Mouse (Mus musculus) forebrain, embryonic 11.5 days (tissue): ENCODE results near the gene Ccl12. TPM values are rescaled to one million over a fixed set of nuclear protein-coding genes. Genes with fewer than 3 reads are reported as not detected.

Experiments used
- ATAC-seq: fragments of 200-750 bp; cut with Nextera tagmentation; replicated peaks from 2 replicates; pipeline ENCODE4 v1.8.0; 2017; ENCODE audit warnings: moderate TSS enrichment; ENCODE audit not compliant: low FRiP score
- DNase-seq: peaks from one replicate; pipeline ENCODE4 v3.0.0-alpha.2; 2017; ENCODE audit warnings: low spot score
- H3K27ac ChIP-seq: fragments of 300-500 bp; sonication (generic); 2 replicates; pipeline ENCODE4 v1.5.1; 2014; ENCODE audit warnings: low read depth, low read length
- H3K27me3 ChIP-seq: fragments of 300-500 bp; sonication (generic); 2 replicates; pipeline ENCODE4 v1.6.1; 2014; ENCODE audit warnings: mild to moderate bottlenecking, low read length, mixed read lengths; ENCODE audit not compliant: control insufficient read depth, insufficient read depth
- H3K36me3 ChIP-seq: fragments of 300-500 bp; sonication (generic); 2 replicates; pipeline ENCODE4 v1.6.1; 2014; ENCODE audit warnings: mild to moderate bottlenecking, low read length, moderate library complexity, mixed read lengths; ENCODE audit not compliant: control insufficient read depth, insufficient read depth
- H3K4me1 ChIP-seq: fragments of 300-500 bp; sonication (generic); replicated peaks from 2 replicates; pipeline ENCODE4 v1.6.1; 2014; ENCODE audit warnings: low read length, mixed read lengths; ENCODE audit not compliant: control insufficient read depth, insufficient read depth
- H3K4me2 ChIP-seq: fragments of 300-500 bp; sonication (generic); 2 replicates; pipeline ENCODE4 v1.6.1; 2014; ENCODE audit warnings: low read depth, mild to moderate bottlenecking, low read length, moderate library complexity, mixed read lengths; ENCODE audit not compliant: severe bottlenecking
- H3K4me3 ChIP-seq: fragments of 300-500 bp; sonication (generic); 2 replicates; pipeline ENCODE4 v1.5.1; 2014; ENCODE audit warnings: low read depth, low read length
- H3K9ac ChIP-seq: fragments of 300-500 bp; sonication (generic); 2 replicates; pipeline ENCODE4 v1.6.1; 2014; ENCODE audit warnings: low read length
- H3K9me3 ChIP-seq: fragments of 300-500 bp; sonication (generic); 2 replicates; pipeline ENCODE4 v1.6.1; 2016; ENCODE audit warnings: low read length, mixed read lengths; ENCODE audit not compliant: control insufficient read depth
- WGBS: fragments of 180-500 bp; shearing (Covaris S2); extraction: QIAGEN DNeasy Blood & Tissue Kit; methylation state at CpG from one replicate; pipeline ENCODE4 v1.1.7; 2014; 5-methylcytosine and 5-hydroxymethylcytosine counted together
- polyA plus RNA-seq: library from polyadenylated mRNA; unstranded; fragments of >200 nt; fragmentation: Nextera tagmentation; extraction: Ambion mirVana; gene quantifications from 2 replicates; pipeline ENCODE4 v1.2.1, GENCODE M21; 2014

The Ccl12 gene
- polyA plus RNA-seq, 1 experiment from 2014 or later: 0.91 TPM

- H3K4me3 ChIP-seq: no peak overlapping the region
- no peaks in the 10 kb centered on the region for H3K9me3 ChIP-seq
- H3K36me3 ChIP-seq: no peaks in the 10 kb centered on the region
- H3K4me2 ChIP-seq: no peak overlapping the region
- H3K27me3 ChIP-seq: no peaks in the 10 kb centered on the region
- H3K27ac ChIP-seq: no peak overlapping the region
- no peak for ATAC-seq
- DNase-seq: no peak
- 63% methylated on average over 6 of the region's 6 CpGs for WGBS
- no peaks in the 10 kb centered on the region for H3K4me1 ChIP-seq
- no peak overlapping the region for H3K9ac ChIP-seq
These were observed 9.0 kb downstream of the Ccl12 start for GRCm38 (mm10) chr11:82110372-82111248.

DNA sequence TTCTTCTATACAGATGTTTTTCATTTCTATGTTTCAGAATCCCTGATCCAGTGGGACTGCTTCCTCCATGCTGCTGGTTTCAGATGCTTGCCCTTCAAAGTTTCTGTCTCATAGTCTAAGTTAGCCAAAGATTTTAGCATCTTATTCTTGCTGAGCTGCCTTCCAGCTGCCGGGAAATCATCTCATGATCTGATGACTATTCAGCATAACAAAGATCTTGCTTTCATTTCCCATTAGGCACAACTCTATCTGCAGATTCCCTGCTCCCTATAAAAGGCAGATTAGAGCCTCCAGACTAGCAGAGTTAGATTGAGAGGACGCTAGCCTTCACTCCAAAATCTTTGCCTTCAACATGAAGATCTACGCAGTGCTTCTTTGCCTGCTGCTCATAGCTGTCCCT is 13.2 kb downstream of the Ccl12 start, which contains the start of gene Ccl8:
Ccl8 (plus strand) TSS at position 301 of the 400 bp plus-strand sequence.
- Histone ChIP-seq H3K4me3 (no peak within 1 kb of the TSS), H3K36me3 (no peaks in the 10 kb centered on the region), H3K4me1 (no peaks in the 10 kb centered on the region), H3K27ac (no peak within 1 kb of the TSS), H3K9me3 (no peaks in the 10 kb centered on the region), H3K4me2 (no peak within 1 kb of the TSS), H3K27me3 (no peaks in the 10 kb centered on the region), H3K9ac (no peak within 1 kb of the TSS)
- 86% methylated on average over 3 of the region's 3 CpGs for WGBS
- DNase-seq (no peak), ATAC-seq (no peak)

- WGBS: 83% methylated on average over 3 of the region's 3 CpGs
- no peak overlapping the region for H3K4me2 ChIP-seq
These were observed 14.4 kb downstream of the Ccl12 start for GRCm38 (mm10) chr11:82116041-82116440.

GRCm38 (mm10) chr11:82132977-82133376 is 31.3 kb downstream of the Ccl12 start:
- no peak overlapping the region for H3K9ac ChIP-seq
- H3K4me1 ChIP-seq: no peaks in the 10 kb centered on the region
- no peak overlapping the region for H3K4me2 ChIP-seq
- ATAC-seq (no peak), DNase-seq (no peak)
- H3K36me3 ChIP-seq: no peaks in the 10 kb centered on the region
- H3K9me3 ChIP-seq: no peaks in the 10 kb centered on the region
- no peak overlapping the region for H3K27ac ChIP-seq
- H3K4me3 ChIP-seq: no peak overlapping the region
- WGBS: 79% methylated on average over 1 of the region's 1 CpGs
- no peaks in the 10 kb centered on the region for H3K27me3 ChIP-seq

More at GRCm38 (mm10) chr11:82116041-82116440, 14.4 kb downstream of the Ccl12 start:
- no peak for ATAC-seq
- H3K36me3 ChIP-seq: no peaks in the 10 kb centered on the region
- no peak overlapping the region for H3K4me3 ChIP-seq
- no peak overlapping the region for H3K27ac ChIP-seq
- H3K4me1 ChIP-seq: no peaks in the 10 kb centered on the region
- no peaks in the 10 kb centered on the region for H3K9me3 ChIP-seq
- H3K27me3 ChIP-seq: no peaks in the 10 kb centered on the region
- no peak overlapping the region for H3K9ac ChIP-seq
- DNase-seq: no peak

GRCm38 (mm10) chr11:82136196-82136595 is 34.6 kb downstream of the Ccl12 start:
- no peak for DNase-seq
- 93% methylated on average over 2 of the region's 2 CpGs for WGBS
- Histone ChIP-seq H3K4me1 (no peaks in the 10 kb centered on the region), H3K4me2 (no peak overlapping the region), H3K9me3 (no peaks in the 10 kb centered on the region), H3K4me3 (no peak overlapping the region), H3K36me3 (no peaks in the 10 kb centered on the region), H3K9ac (no peak overlapping the region), H3K27ac (no peak overlapping the region), H3K27me3 (no peaks in the 10 kb centered on the region)
- ATAC-seq: no peak

- Histone ChIP-seq H3K27ac (no peak overlapping the region), H3K4me2 (no peak overlapping the region), H3K27me3 (no peaks in the 10 kb centered on the region), H3K4me1 (no peaks in the 10 kb centered on the region), H3K4me3 (no peak overlapping the region), H3K9ac (no peak overlapping the region), H3K36me3 (no peaks in the 10 kb centered on the region), H3K9me3 (no peaks in the 10 kb centered on the region)
- ATAC-seq (no peak), DNase-seq (no peak)
- WGBS: 84% methylated on average over 7 of the region's 7 CpGs
These were observed 37.9 kb downstream of the Ccl12 start for GRCm38 (mm10) chr11:82139492-82140094.

Other genes with a start within 250 kb of the Ccl12 start
- gene 5530401A14Rik, start 241.2 kb upstream of the Ccl12 start, polyA plus RNA-seq: not detected in 2 replicates
- 0.94 and 1.4 TPM in 2 replicates for gene Asic2, start 133.4 kb upstream of the Ccl12 start, polyA plus RNA-seq
- 0.47 and 0.88 TPM in 2 replicates for gene Ccl2, start 66.3 kb upstream of the Ccl12 start, polyA plus RNA-seq
- gene Gm17268, start 63.3 kb upstream of the Ccl12 start, polyA plus RNA-seq: not detected in 2 replicates
- gene Ccl7, start 56.1 kb upstream of the Ccl12 start, polyA plus RNA-seq: 0.57 TPM in 1 of 2 replicates, not detected in the other
- gene Ccl11, start 44.0 kb upstream of the Ccl12 start, polyA plus RNA-seq: not detected in 2 replicates
- gene Ccl8, start 13.3 kb downstream of the Ccl12 start, polyA plus RNA-seq: not detected in 2 replicates
- not detected in 2 replicates for gene Ccl1, start 203.8 kb downstream of the Ccl12 start, polyA plus RNA-seq